Mouse (Mus musculus) hindbrain, embryonic 14.5 days (tissue): ENCODE results near the gene Scly. TPM values are rescaled to one million over a fixed set of nuclear protein-coding genes. Genes with fewer than 3 reads are reported as not detected.
A peak's percentile ranks its signal among the peaks of the same experiment; 100 is the strongest.

Experiments
- ATAC-seq: fragments of 200-750 bp; cut with Nextera tagmentation; 2 replicates; pipeline ENCODE4 v1.8.0; 2017; ENCODE audit warnings: moderate number of reproducible peaks, mild to moderate bottlenecking, moderate TSS enrichment, moderate library complexity; ENCODE audit not compliant: low FRiP score
- DNase-seq: peaks from one replicate; pipeline ENCODE4 v3.0.0-alpha.2; 2015; ENCODE audit warnings: low spot score
- H3K27ac ChIP-seq: fragments of 300-500 bp; sonication (generic); 2 replicates; pipeline ENCODE4 v1.5.1; 2014; ENCODE audit warnings: mild to moderate bottlenecking, moderate library complexity
- H3K27me3 ChIP-seq: fragments of 300-500 bp; sonication (generic); 2 replicates; pipeline ENCODE4 v1.6.1; 2014; ENCODE audit warnings: mild to moderate bottlenecking, low read length, mixed read lengths; ENCODE audit not compliant: control insufficient read depth, insufficient read depth
- H3K36me3 ChIP-seq: fragments of 300-500 bp; sonication (generic); replicated peaks from 2 replicates; pipeline ENCODE4 v1.6.1; 2014; ENCODE audit not compliant: control insufficient read depth, insufficient read depth
- H3K4me1 ChIP-seq: fragments of 300-500 bp; sonication (generic); replicated peaks from 2 replicates; pipeline ENCODE4 v1.6.1; 2014; ENCODE audit warnings: antibody characterized with exemption, low read length, mixed read lengths; ENCODE audit not compliant: control insufficient read depth, insufficient read depth
- H3K4me2 ChIP-seq: fragments of 300-500 bp; sonication (generic); replicated peaks from 2 replicates; pipeline ENCODE4 v1.6.1; 2014; ENCODE audit warnings: mild to moderate bottlenecking, moderate library complexity
- H3K4me3 ChIP-seq: fragments of 300-500 bp; sonication (generic); replicated peaks from 2 replicates; pipeline ENCODE4 v1.5.1; 2014; ENCODE audit warnings: mild to moderate bottlenecking, low read length
- H3K9ac ChIP-seq: fragments of 300-500 bp; sonication (generic); 2 replicates; pipeline ENCODE4 v1.6.1; 2014
- H3K9me3 ChIP-seq: fragments of 300-500 bp; sonication (generic); 2 replicates; pipeline ENCODE4 v1.6.1; 2016; ENCODE audit warnings: low read length; ENCODE audit not compliant: control insufficient read depth
- WGBS: fragments of 180-500 bp; shearing (Covaris S2); extraction: QIAGEN DNeasy Blood & Tissue Kit; methylation state at CpG from one replicate; pipeline ENCODE4 v1.1.7; 2014; 5-methylcytosine and 5-hydroxymethylcytosine counted together
- polyA plus RNA-seq: library from polyadenylated mRNA; unstranded; fragments of >200 nt; fragmentation: Nextera tagmentation; extraction: Ambion mirVana; gene quantifications from 2 replicates; pipeline ENCODE4 v1.2.1, GENCODE M21; 2014

Scly gene
- polyA plus RNA-seq, 1 experiment from 2014 or later: 10.5 TPM

DNA sequence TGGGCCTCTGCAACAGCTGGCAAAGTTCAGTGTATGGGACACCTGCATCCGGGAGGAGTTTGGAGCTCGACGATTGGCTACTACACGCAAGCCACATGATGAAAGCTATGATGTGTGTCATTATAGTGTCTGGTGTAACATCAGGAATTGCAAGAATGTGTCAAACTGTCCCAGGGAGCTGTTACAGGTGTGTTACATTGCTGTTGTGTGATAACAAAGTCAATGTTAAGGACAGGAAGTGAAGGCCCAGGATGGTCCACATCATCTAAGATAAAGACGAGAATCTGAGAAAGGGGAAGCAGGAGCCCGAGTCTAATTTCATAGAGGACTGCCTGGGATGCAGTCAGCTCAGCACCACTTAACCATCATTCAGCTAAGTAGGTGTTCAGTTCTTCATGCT is 2.6 kb upstream of the Scly start:
- no peak overlapping the region for H3K4me3 ChIP-seq
- H3K4me2 ChIP-seq: no peak overlapping the region
- 0 out of 2 replicates have a peak, but pooled peaks cover 10% of the 10 kb centered on the region for H3K36me3 ChIP-seq
- H3K27me3 ChIP-seq: no peaks in the 10 kb centered on the region
- 95% methylated on average over 6 of the region's 6 CpGs for WGBS
- no peak overlapping the region for H3K9ac ChIP-seq
- H3K9me3 ChIP-seq: no peaks in the 10 kb centered on the region
- ATAC-seq (no peak), DNase-seq (no peak)
- no peak overlapping the region for H3K27ac ChIP-seq
- peaks cover 11% of the 10 kb centered on the region; the same call in 1 of the 2 replicates for H3K4me1 ChIP-seq

DNA sequence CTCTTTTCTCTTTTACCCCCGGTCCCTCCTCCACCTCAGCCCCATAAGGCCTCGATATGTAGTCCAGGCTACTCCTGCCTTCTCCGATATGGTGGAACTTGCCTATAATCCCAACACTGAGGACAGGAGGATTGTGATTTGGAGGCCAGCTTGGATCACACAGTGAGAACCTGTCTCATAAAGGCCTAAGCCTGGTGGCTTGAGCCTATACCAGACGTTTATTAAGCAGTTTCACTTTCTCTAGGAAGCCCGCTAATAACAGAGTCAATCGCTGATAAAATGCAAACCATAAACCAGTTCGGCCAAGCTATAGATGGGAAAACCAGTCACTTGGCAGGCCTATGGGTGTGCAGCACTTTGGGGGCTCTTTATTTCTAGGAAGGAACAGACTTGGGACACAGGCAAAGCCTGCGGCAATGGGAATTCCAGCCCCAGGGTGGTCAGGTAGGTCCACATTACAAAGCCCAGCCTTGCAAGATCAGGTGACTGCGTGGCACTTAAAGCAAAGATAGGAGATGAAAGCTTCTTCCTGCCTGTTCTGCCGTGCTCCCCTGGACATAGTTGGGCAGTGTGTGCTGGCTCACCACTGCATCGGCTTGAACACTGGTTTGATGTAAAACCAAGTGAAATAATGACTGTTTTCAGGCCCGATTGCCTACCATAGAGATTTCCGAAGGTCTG is 1.0 kb downstream of the Scly start:
- Histone ChIP-seq H3K9me3 (no peaks in the 10 kb centered on the region), H3K9ac (peak overlapping the region; percentile 90; the same call in 1 of the 2 replicates), H3K27me3 (no peaks in the 10 kb centered on the region), H3K27ac (no peak overlapping the region), H3K36me3 (no peaks in the 10 kb centered on the region), H3K4me2 (peak overlapping the region; percentile 63), H3K4me3 (peak overlapping the region; percentile 91), H3K4me1 (peaks cover 11% of the 10 kb centered on the region; the same call in 1 of the 2 replicates)
- ATAC-seq (no peak), DNase-seq (no peak)
- WGBS: 84% methylated on average over 13 of the region's 13 CpGs

DNA sequence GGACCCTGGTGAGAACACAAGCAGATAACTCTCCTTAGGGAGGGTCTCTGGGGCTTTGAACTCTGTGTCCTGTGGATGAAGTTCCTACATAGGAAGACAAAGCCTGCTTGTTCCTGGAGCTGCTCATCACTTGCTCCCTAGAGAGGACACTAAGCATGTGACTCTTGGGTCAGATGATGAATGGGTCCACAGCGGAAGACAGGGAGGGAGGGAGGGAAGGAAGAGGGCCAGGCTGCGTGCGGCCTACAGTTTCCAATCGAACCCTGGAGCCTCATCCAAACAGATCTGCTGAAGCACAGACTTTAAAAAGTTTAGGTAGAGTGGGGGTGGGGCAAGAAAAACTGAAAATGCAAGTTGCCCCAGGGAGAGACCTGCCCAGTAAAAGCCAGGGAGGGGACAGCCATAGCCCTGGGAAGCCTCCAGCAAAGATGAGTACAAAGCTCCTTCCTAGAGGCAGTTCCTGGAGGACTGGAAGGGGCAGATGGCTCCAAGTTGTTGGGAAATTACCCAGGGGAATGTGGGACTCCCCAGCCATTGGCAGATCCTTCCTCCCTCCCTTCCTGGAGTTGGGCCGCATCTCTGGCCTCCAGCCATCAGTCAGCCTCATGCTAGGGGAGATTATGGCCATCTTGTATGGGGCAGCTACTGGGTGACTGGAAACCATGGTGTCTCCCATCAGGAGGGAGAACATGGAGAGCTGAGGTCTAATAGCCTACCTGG is 1.7 kb downstream of the Scly start:
- no peak overlapping the region for H3K27ac ChIP-seq
- WGBS: 77% methylated on average over 5 of the region's 5 CpGs
- peaks cover 11% of the 10 kb centered on the region; the same call in 1 of the 2 replicates for H3K4me1 ChIP-seq
- ATAC-seq (no peak), DNase-seq (no peak)
- H3K36me3 ChIP-seq: no peaks in the 10 kb centered on the region
- H3K4me2 ChIP-seq: no peak overlapping the region
- H3K9me3 ChIP-seq: no peaks in the 10 kb centered on the region
- no peak overlapping the region for H3K9ac ChIP-seq
- no peak overlapping the region for H3K4me3 ChIP-seq
- H3K27me3 ChIP-seq: no peaks in the 10 kb centered on the region

DNA sequence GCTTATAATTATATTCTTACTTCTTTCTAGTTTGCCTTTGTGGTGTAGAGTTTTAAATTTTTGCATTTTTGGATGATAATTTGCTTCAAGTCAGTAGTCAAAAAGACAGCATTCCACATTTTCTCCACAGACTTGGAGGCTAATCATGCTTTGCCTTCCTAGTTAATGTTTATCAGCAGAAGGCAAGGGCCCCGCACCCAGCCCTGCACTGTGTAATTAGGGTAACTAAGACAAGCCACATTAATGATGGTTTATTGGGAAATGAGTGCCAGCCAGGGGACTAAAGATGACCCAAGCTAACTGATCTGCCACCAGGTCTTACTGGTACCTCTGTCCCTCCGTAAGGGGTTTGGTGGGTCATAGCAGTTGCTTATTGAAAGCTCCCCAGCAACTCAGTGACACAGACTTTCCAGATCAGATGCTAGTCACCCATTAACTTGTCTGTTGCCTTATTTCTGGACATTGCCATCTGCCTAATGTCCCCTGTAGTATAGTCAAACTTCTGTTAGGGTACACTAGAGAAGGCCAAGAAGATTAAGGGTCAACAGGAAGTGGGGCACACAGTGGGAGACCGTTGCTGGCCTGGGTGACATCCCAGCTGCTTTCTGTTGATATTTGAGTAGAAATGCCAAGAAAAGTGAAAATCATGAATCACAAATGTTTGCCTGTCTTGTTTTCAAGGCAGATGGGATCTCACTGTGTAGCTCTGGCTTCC is 3.2 kb downstream of the Scly start:
- Histone ChIP-seq H3K27me3 (no peaks in the 10 kb centered on the region), H3K4me2 (no peak overlapping the region), H3K4me1 (peaks cover 11% of the 10 kb centered on the region; the same call in 1 of the 2 replicates), H3K9me3 (no peaks in the 10 kb centered on the region), H3K27ac (no peak overlapping the region), H3K36me3 (peaks cover 12% of the 10 kb centered on the region; the same call in 1 of the 2 replicates), H3K9ac (no peak overlapping the region), H3K4me3 (no peak overlapping the region)
- DNase-seq (no peak), ATAC-seq (no peak)
- WGBS: 84% methylated on average over 3 of the region's 3 CpGs

DNA sequence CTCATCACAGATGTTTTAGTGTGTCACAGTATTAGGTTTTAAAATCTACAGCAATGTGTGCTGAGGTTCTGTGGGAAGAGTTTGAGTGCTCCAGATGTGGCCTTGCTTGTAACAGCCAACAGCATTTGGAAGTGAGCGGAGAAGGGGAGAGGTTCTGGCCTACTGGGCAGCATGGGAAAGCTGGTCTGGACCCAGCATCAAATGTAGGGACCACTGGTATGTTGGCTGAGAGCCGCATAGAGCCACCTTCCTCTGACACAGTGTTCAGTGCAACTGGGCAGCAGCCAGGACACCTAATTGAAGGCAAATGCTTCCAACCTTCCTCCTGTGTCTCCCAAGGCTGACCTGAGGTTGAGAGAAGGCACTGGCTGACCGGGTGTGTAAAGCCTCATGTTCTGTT is 3.9 kb downstream of the Scly start:
- Histone ChIP-seq H3K27ac (no peak overlapping the region), H3K4me3 (no peak overlapping the region)

DNA sequence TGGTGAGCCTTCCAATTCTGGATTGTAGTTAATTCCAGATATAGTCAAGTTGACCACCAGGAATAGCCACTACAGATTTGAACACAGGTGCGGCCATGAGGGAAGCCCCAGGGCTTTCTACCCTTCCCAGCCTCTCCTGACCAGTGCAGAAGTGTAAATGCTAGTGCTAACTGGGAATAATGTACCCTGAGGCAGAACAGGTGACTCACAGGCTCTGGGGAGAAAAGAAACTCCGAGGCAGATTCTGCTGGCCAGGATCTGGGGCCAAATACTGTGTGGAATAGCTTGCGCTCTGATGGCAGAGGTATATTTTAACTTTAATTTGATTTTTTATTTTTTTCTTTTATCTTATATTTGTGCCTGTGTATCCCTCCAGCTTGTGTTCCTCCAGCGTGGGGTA is 6.5 kb downstream of the Scly start:
- Histone ChIP-seq H3K4me1 (no peaks in the 10 kb centered on the region), H3K9me3 (no peaks in the 10 kb centered on the region), H3K4me3 (no peak overlapping the region), H3K36me3 (peaks cover 40% of the 10 kb centered on the region), H3K27ac (no peak overlapping the region), H3K9ac (no peak overlapping the region), H3K27me3 (no peaks in the 10 kb centered on the region), H3K4me2 (no peak overlapping the region)
- 94% methylated on average over 4 of the region's 4 CpGs for WGBS
- DNase-seq: no peak
- ATAC-seq: no peak

More for the DNA sequence above, 3.9 kb downstream of the Scly start:
- Histone ChIP-seq H3K27me3 (no peaks in the 10 kb centered on the region), H3K9ac (no peak overlapping the region), H3K9me3 (no peaks in the 10 kb centered on the region), H3K4me2 (no peak overlapping the region), H3K36me3 (peaks cover 15% of the 10 kb centered on the region; the same call in 1 of the 2 replicates), H3K4me1 (peaks cover 11% of the 10 kb centered on the region; the same call in 1 of the 2 replicates)
- DNase-seq (no peak), ATAC-seq (no peak)
- 89% methylated on average over 3 of the region's 3 CpGs for whole genome bisulfite sequencing

DNA sequence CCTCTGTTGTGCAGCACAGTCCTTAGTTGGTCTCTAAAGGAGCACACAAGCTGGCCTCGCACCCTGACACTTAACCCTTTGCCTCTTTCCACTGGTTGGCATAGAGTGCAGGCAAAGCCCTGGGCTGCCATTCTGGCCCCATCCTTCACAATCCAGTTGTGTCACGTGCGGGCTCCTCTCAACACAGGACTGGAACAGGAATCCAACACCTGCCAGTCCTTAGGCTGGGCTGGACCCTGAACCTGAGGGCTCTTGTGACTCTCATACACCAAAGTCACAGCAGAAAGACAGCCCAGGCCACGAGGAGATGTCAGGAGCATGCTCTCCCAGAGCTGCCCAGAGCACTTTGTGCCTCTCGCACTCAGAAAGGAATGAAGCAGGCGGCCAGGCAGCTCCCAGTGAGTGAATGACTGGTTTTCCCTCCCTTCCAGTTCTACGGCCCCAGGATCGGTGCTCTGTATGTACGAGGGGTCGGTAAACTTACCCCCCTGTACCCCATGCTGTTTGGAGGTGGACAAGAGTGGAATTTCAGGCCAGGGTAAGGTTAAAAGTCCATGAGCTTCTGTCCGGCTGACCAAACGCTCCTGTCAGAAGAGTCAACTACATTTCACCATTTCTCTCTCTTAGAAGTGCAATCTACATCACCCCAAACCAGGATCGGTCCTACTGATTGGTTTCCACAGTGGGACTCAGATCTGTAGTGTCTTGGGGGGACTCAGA is 11.4 kb downstream of the Scly start:
- H3K9ac ChIP-seq: no peak overlapping the region
- H3K4me3 ChIP-seq: no peak overlapping the region
- no peak for ATAC-seq
- WGBS: 95% methylated on average over 13 of the region's 13 CpGs
- peaks cover 53% of the 10 kb centered on the region for H3K36me3 ChIP-seq
- no peak overlapping the region for H3K4me2 ChIP-seq
- 0 out of 2 replicates have a peak, but pooled peaks cover 3% of the 10 kb centered on the region for H3K4me1 ChIP-seq
- no peaks in the 10 kb centered on the region for H3K27me3 ChIP-seq
- no peaks in the 10 kb centered on the region for H3K9me3 ChIP-seq
- no peak for DNase-seq
- H3K27ac ChIP-seq: no peak overlapping the region

DNA sequence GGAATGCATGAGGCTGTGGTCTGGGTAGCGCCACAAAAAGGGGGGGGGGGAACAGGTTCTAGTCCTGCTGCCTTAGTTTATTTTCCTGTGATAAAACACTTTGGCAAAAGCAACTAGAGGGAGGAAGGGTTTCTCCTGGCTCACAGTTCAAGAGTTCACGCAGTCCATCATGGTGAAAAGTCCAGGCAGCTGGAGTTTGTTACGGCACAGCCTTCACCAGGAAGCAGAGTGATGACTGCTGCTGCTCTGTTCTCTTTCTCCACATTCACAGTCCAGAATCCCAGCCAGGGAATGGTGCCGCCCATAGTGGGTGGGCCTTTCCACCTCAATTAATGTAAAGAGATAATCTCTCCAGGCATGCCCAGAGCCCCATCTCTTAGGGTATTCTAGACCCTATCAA is 14.1 kb downstream of the Scly start:
- no peak overlapping the region for H3K4me3 ChIP-seq
- no peak for ATAC-seq
- no peaks in the 10 kb centered on the region for H3K27me3 ChIP-seq
- no peaks in the 10 kb centered on the region for H3K9me3 ChIP-seq
- H3K4me1 ChIP-seq: 0 out of 2 replicates have a peak, but pooled peaks cover 3% of the 10 kb centered on the region
- no peak overlapping the region for H3K27ac ChIP-seq
- H3K9ac ChIP-seq: no peak overlapping the region
- H3K4me2 ChIP-seq: no peak overlapping the region
- peaks cover 35% of the 10 kb centered on the region for H3K36me3 ChIP-seq
- WGBS: 95% methylated on average over 4 of the region's 4 CpGs
- DNase-seq: no peak
